Mouse (Mus musculus) right cerebral cortex, postnatal 10 days (tissue): ENCODE measurements around the gene Muc5b.

Experiments
- DNase-seq, 2 experiments: peaks; one replicate each; pipeline ENCODE4 v3.0.0; 2021; ENCODE audit warnings: low spot score in 2 of 2

Muc5b gene

GRCm38 (mm10) chr7:141902269-141902729, 63.4 kb downstream of the Muc5b start:
- DNase-seq = peak; percentile 99 to 100

DNA sequence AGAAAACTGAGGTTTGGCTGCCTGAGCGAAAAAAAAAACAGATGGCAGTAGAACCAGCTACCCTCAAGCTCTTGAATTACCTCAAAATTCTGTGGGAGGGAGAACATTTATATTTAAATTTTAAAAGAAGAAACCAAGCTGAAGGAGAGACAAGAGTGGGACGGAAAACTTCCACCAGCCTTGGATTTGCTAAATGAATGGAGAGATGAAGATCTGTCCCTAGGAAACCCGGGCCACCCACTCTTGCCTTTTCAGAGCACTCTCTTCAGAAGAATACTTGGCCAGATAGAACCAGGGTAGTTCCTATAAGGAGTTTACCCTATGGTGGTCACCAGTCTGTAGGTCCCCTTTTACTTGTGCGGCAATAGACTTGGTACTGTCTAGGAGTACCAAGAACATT, 63.9 kb downstream of the Muc5b start:
- DNase-seq = peak; percentile 56 to 72

DNA sequence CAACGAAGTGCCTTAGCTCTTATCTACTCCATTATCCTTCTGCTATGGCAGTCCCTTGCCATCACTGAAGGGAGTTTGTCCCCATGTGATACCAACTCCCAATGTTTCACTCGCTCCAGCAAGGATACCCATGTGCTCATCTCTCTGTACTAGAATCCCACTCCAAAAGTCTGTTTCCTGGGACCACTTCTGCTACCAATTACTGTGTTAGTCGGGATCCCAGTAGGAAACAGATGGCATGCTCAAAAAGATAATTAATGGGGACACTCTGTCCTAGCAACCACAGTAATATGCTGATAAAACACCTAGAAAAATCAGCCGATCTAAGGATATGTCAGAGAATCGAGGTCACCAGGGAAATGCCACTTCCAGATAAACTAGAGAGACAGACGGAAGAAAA, 69.7 kb downstream of the Muc5b start:
- DNase-seq = no peak

DNA sequence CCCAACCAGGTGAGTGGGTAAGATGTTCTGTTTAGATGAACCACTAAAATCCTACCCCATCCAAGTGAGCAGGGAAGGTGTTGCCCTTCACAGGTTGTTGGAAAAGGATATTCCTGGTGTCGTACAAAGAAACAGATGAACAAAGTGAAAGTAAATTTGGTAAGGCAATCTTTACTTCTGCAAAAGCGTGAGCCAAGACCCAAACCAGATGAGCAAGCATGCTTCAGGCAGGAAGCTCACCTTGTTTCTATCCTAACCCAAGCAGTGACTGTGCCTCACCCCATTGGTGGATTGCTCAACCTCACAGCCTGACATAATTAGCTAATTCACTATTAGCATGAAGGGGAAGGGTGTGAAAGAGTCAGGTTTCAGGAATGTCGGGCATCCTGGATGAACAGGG, 72.4 kb downstream of the Muc5b start:
- DNase-seq = no peak

DNA sequence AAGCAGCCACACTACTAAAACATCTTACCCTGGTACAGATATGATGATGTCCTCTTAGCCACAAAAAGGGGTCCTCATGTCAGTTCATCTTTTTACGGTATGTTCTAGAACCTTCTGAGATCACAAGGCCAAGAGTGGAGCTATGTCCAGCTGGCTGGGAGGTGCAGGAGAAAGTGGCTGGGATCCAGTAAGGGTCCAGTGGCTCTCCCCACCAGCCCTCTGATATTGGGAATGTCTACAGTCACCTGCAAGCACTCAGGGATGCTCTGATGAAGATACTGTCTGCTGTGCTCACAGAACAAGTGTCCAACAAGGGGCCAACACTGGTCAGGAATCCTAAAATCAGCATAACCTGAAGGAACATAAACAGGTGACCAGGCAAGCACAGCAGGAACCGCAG, 79.5 kb downstream of the Muc5b start, which contains the start of gene Tollip:
Gene Tollip, minus strand, starts transcription at position 101 of the 400 bp plus-strand sequence.
- DNase-seq = no peak
